ENCODE assay signal across 23 mouse cellular contexts in genomic region chr3:148339258-148339657, GRCm38 (mm10).
DNase-seq lines count a peak whose midpoint lies in the region; ATAC-seq and TF ChIP-seq lines count a peak whose summit lies in the region.
"Had no signal": no experiment of that assay in that cellular context is flagged by ENCODE, and none has a peak within 500 bp of the region (broad histone marks: within the 10 kb centered on the region; RNA-seq: fewer than 3 reads in every experiment).

No protein-coding gene starts in this region.

- no peak for TF ChIP-seq CTCF in stomach, postnatal 0 days (IDR thresholded peaks at IDR 0.05; ENCODE audit: low read depth)

- no peak overlapping the region for H3K9ac ChIP-seq in intestine, embryonic 16.5 days (ENCODE audit: low read depth, low read length)
- no peak overlapping the region for H3K9ac ChIP-seq in intestine, embryonic 15.5 days
- H3K9ac ChIP-seq in lung, embryonic 15.5 days = no peak overlapping the region
- H3K9ac ChIP-seq in stomach, embryonic 14.5 days (replicated peaks; ENCODE audit: low read depth, low read length) = no peak overlapping the region
- no peak overlapping the region for H3K9ac ChIP-seq in stomach, postnatal 0 days (ENCODE audit: low read length)
- H3K9ac ChIP-seq: forebrain, embryonic 13.5 days; heart, embryonic 13.5 days; hindbrain, embryonic 14.5 days had no signal

- ATAC-seq in intestine, embryonic 16.5 days = 0 out of 2 replicates have a peak, but pooled peaks have one; percentile 18
- ATAC-seq in intestine, embryonic 15.5 days = no peak
- ATAC-seq in lung, embryonic 15.5 days (ENCODE audit: borderline replicate concordance, extremely low read depth, low FRiP score, low TSS enrichment) = peak; percentile 16; the same call in 1 of the 2 replicates
- ATAC-seq in stomach, embryonic 14.5 days (ENCODE audit: insufficient number of reproducible peaks, insufficient read depth, low FRiP score, low read depth) = 0 out of 2 replicates have a peak, but pooled peaks have one; percentile 8
- ATAC-seq in stomach, postnatal 0 days (ENCODE audit: low FRiP score, low TSS enrichment) = no peak
- ATAC-seq: activated CD4-positive, CD25-positive, alpha-beta regulatory T cell, adult 4 months; forebrain, embryonic 13.5 days; forebrain, embryonic 16.5 days had no signal

- no peaks in the 10 kb centered on the region for H3K36me3 ChIP-seq in intestine, embryonic 16.5 days (ENCODE audit: control insufficient read depth, insufficient read depth, low read length)
- H3K36me3 ChIP-seq in intestine, embryonic 15.5 days = no peaks in the 10 kb centered on the region
- H3K36me3 ChIP-seq in lung, embryonic 15.5 days = no peaks in the 10 kb centered on the region
- H3K36me3 ChIP-seq in stomach, embryonic 14.5 days (ENCODE audit: control insufficient read depth, insufficient read depth, low read length) = no peaks in the 10 kb centered on the region
- H3K36me3 ChIP-seq in stomach, postnatal 0 days (ENCODE audit: control insufficient read depth, insufficient read depth, low read length) = no peaks in the 10 kb centered on the region
- H3K36me3 ChIP-seq: forebrain, embryonic 10.5 days; heart, embryonic 10.5 days; heart, embryonic 13.5 days had no signal

- 70% methylated on average over 2 of the region's 2 CpGs for WGBS in intestine, embryonic 16.5 days
- 64% methylated on average over 2 of the region's 2 CpGs for WGBS in intestine, embryonic 15.5 days
- WGBS in lung, embryonic 15.5 days = 41% methylated on average over 2 of the region's 2 CpGs
- 45% methylated on average over 2 of the region's 2 CpGs for WGBS in stomach, embryonic 14.5 days
- 49% methylated on average over 2 of the region's 2 CpGs for WGBS in stomach, postnatal 0 days

- H3K4me2 ChIP-seq in intestine, embryonic 16.5 days (ENCODE audit: low read depth, low read length) = no peak overlapping the region
- H3K4me2 ChIP-seq in intestine, embryonic 15.5 days (replicated peaks) = no peak overlapping the region
- H3K4me2 ChIP-seq in lung, embryonic 15.5 days = no peak overlapping the region
- H3K4me2 ChIP-seq in stomach, embryonic 14.5 days (replicated peaks; ENCODE audit: low read depth, low read length) = no peak overlapping the region
- H3K4me2 ChIP-seq in stomach, postnatal 0 days (replicated peaks; ENCODE audit: low read depth) = no peak overlapping the region
- H3K4me2 ChIP-seq: forebrain, embryonic 13.5 days; heart, embryonic 13.5 days; hindbrain, embryonic 14.5 days had no signal

- no peak for TF ChIP-seq EP300 in stomach, postnatal 0 days (optimal IDR thresholded peaks at IDR 0.05)

- DNase-seq in lung, postnatal 4 days = no peak
- DNase-seq in stomach, postnatal 0 days (ENCODE audit: low spot score) = no peak
- DNase-seq: adrenal gland, adult 8-10 months; adrenal gland, postnatal 25 days; cerebellum, adult 11-12 months; cerebellum, adult 9-10 months; cerebellum, postnatal 14 days; gastrocnemius, postnatal 10 days; gastrocnemius, postnatal 36 days; heart, adult 2 months; heart, postnatal 14 days; heart, postnatal 4 days had no signal

- no peaks in the 10 kb centered on the region for H3K27me3 ChIP-seq in intestine, embryonic 16.5 days (replicated peaks; ENCODE audit: control insufficient read depth, insufficient read depth, low read length)
- H3K27me3 ChIP-seq in intestine, embryonic 15.5 days (replicated peaks) = no peaks in the 10 kb centered on the region
- no peaks in the 10 kb centered on the region for H3K27me3 ChIP-seq in lung, embryonic 15.5 days
- no peaks in the 10 kb centered on the region for H3K27me3 ChIP-seq in stomach, embryonic 14.5 days (ENCODE audit: control insufficient read depth, insufficient read depth, low read length)
- H3K27me3 ChIP-seq in stomach, postnatal 0 days (ENCODE audit: control insufficient read depth, insufficient read depth, low read length) = no peaks in the 10 kb centered on the region
- H3K27me3 ChIP-seq: forebrain, embryonic 13.5 days had no signal

- H3K27ac ChIP-seq in intestine, embryonic 16.5 days (ENCODE audit: low read length) = no peak overlapping the region
- H3K27ac ChIP-seq in intestine, embryonic 15.5 days = no peak overlapping the region
- H3K27ac ChIP-seq in lung, embryonic 15.5 days = no peak overlapping the region
- H3K27ac ChIP-seq in stomach, embryonic 14.5 days (ENCODE audit: low read length) = no peak overlapping the region
- H3K27ac ChIP-seq in stomach, postnatal 0 days (replicated peaks) = no peak overlapping the region
- H3K27ac ChIP-seq: forebrain, embryonic 10.5 days; forebrain, embryonic 13.5 days; heart, adult 2 months; heart, embryonic 10.5 days; heart, embryonic 13.5 days; hindbrain, embryonic 14.5 days had no signal

- H3K4me1 ChIP-seq in intestine, embryonic 16.5 days (ENCODE audit: control insufficient read depth, insufficient read depth, low read length) = 0 out of 2 replicates have a peak, but pooled peaks cover 5% of the 10 kb centered on the region
- peaks cover 6% of the 10 kb centered on the region; the same call in 1 of the 2 replicates for H3K4me1 ChIP-seq in intestine, embryonic 15.5 days (replicated peaks)
- peaks cover 24% of the 10 kb centered on the region for H3K4me1 ChIP-seq in lung, embryonic 15.5 days
- peaks cover 17% of the 10 kb centered on the region for H3K4me1 ChIP-seq in stomach, embryonic 14.5 days (ENCODE audit: control insufficient read depth, insufficient read depth, low read length)
- H3K4me1 ChIP-seq in stomach, postnatal 0 days (replicated peaks; ENCODE audit: control insufficient read depth, insufficient read depth) = no peaks in the 10 kb centered on the region

- no peaks in the 10 kb centered on the region for H3K9me3 ChIP-seq in intestine, embryonic 16.5 days (ENCODE audit: control insufficient read depth, low read length)
- H3K9me3 ChIP-seq in intestine, embryonic 15.5 days = no peaks in the 10 kb centered on the region
- H3K9me3 ChIP-seq in lung, embryonic 15.5 days = no peaks in the 10 kb centered on the region
- H3K9me3 ChIP-seq in stomach, embryonic 14.5 days (ENCODE audit: control insufficient read depth, low read depth, low read length) = no peaks in the 10 kb centered on the region
- no peaks in the 10 kb centered on the region for H3K9me3 ChIP-seq in stomach, postnatal 0 days (ENCODE audit: control insufficient read depth, low read length)
- H3K9me3 ChIP-seq: forebrain, embryonic 10.5 days; forebrain, embryonic 13.5 days; heart, embryonic 10.5 days; heart, embryonic 13.5 days had no signal

- no peak overlapping the region for H3K4me3 ChIP-seq in intestine, embryonic 16.5 days (ENCODE audit: low read length)
- H3K4me3 ChIP-seq in intestine, embryonic 15.5 days (replicated peaks) = no peak overlapping the region
- no peak overlapping the region for H3K4me3 ChIP-seq in lung, embryonic 15.5 days
- no peak overlapping the region for H3K4me3 ChIP-seq in stomach, embryonic 14.5 days (ENCODE audit: low read depth, low read length)
- no peak overlapping the region for H3K4me3 ChIP-seq in stomach, postnatal 0 days (ENCODE audit: low read depth, low read length)
- H3K4me3 ChIP-seq: forebrain, embryonic 10.5 days; forebrain, embryonic 13.5 days; heart, adult 2 months; heart, embryonic 10.5 days; heart, embryonic 13.5 days had no signal

Comparison
In these comparisons a context has a peak if more than half of its experiments do, and no peak if none do; other contexts are left out.
1. ATAC-seq: peak in intestine, embryonic 16.5 days (single experiment), lung, embryonic 15.5 days (single experiment) and stomach, embryonic 14.5 days (single experiment); none in intestine, embryonic 15.5 days (single experiment) and stomach, postnatal 0 days (single experiment).